Mouse (Mus musculus) lung, adult 2 months (tissue): ENCODE results near the gene Wasl.

Source experiments
- CTCF ChIP-seq: fragments of 200-500 bp; IDR thresholded peaks from 2 replicates; pipeline ENCODE4 v1.5.1; 2011; ENCODE audit warnings: mild to moderate bottlenecking, low read length, control low read depth; ENCODE audit not compliant: insufficient read depth
- POLR2A ChIP-seq: fragments of 200-500 bp; IDR thresholded peaks from 2 replicates; pipeline ENCODE4 v1.6.1; 2011; ENCODE audit warnings: low read depth, mild to moderate bottlenecking, control low read depth, low read length, borderline replicate concordance; ENCODE audit errors: extremely low read depth

DNA sequence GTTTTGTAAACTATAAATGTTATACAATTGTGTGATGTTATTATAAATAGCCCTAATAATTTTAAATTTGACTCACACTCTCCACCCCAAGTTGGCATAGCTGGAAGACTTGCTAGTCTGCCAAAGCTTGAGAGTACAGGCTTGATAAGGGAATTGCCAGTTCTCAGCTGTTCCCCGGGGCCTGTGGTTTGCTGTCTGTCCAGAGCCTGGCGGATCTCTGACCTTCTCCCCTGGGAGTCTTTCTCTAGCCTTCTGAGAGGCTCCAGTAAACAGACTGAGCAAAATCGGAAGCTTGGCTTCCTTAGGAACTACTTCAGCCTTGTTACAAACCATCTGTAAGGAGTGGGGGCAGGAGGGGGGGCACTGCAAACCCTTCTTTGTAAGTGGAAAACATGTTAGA is 77.9 kb downstream of the Wasl start:
- TF ChIP-seq CTCF = no peak
- TF ChIP-seq POLR2A = no peak
